Mouse (Mus musculus) T-helper 1 cell (primary cell): ENCODE measurements around the gene Pramel1.
"Not testable (repeated sequence)": the region's sequence is repeated elsewhere in the genome, so short reads cannot be mapped to it uniquely, and the experiment has no call there.

Experiments
- in situ Hi-C: fragments of 300-600 bp; cut with MboI, MseI; formaldehyde crosslinking; loops from one replicate; pipeline ENCODE4 v1.15.1; 2025; ENCODE audit warnings: high pct_unique_total_duplicates

Gene Pramel1

DNA sequence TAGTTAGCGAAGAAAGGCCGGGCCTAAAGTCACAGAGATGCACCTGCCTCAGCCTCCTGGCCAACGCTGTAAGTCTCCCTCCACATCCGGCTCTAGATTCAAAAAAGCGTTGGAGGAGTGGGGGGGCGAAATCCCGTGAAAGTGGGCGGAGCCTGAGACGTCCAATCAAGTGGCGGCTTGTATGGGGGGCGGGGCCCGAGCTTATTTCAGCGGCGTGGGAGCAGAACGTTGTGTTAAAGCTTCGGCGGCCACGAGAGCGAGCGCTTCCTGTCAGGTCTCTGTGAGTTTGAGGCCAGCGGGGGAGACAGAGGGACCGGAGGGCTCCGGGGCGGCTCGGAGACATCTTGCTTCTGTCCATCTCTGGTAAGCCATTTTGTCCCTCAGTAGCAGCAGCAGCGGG, at the start of gene Pramel1:
Gene Pramel1, plus strand, starts transcription at position 248 of the 400 bp plus-strand sequence.
- in situ Hi-C loops: no loop called here

DNA sequence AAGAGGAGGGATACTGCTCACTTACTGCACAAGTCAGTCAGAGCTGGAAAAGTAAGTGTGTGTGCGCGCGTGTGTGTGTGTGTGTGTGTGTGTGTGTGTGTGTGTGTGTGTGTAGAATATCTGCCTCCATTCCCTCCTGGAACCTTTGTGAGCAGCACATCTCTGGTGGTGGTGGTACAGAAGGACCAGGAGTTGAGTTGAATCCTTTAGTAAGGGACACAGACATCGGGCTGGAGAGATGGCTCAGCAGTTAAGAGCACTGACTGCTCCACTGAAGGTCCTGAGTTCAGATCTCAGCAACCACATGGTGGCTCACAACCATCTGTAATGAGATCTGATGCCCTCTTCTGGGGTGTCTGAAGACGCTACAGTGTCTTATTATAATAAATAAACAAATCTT, 48.7 kb upstream of the Pramel1 start:
- in situ Hi-C loops: not testable (repeated sequence)

GRCm38 (mm10) chr4:143348678-143349077, 45.5 kb upstream of the Pramel1 start:
- in situ Hi-C loops: no loop called here

DNA sequence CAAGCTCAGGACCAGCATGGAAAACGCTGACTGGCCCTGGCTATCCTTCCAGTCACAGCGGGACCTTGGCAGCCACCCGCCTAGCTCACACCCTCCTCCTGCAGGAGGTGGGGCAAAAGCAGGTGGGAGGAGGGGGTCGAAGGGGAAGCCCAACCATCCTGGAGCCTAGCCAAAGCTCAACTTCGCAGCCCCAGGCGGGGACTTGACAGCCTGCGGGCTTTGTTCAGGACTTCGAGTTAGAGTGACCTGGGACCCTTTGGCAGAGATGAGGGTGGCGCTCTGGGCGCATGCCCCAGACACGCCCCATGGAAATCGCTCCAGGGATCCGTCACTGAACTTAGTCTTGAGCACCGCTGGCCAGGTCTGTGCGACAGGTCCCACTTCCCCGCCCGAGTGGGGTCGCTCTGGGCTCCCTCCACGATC, 44.7 kb upstream of the Pramel1 start, which contains the start of gene Lrrc38:
Gene Lrrc38, plus strand, starts transcription at position 274 of the 423 bp plus-strand sequence.
- in situ Hi-C loops: no loop called here

DNA sequence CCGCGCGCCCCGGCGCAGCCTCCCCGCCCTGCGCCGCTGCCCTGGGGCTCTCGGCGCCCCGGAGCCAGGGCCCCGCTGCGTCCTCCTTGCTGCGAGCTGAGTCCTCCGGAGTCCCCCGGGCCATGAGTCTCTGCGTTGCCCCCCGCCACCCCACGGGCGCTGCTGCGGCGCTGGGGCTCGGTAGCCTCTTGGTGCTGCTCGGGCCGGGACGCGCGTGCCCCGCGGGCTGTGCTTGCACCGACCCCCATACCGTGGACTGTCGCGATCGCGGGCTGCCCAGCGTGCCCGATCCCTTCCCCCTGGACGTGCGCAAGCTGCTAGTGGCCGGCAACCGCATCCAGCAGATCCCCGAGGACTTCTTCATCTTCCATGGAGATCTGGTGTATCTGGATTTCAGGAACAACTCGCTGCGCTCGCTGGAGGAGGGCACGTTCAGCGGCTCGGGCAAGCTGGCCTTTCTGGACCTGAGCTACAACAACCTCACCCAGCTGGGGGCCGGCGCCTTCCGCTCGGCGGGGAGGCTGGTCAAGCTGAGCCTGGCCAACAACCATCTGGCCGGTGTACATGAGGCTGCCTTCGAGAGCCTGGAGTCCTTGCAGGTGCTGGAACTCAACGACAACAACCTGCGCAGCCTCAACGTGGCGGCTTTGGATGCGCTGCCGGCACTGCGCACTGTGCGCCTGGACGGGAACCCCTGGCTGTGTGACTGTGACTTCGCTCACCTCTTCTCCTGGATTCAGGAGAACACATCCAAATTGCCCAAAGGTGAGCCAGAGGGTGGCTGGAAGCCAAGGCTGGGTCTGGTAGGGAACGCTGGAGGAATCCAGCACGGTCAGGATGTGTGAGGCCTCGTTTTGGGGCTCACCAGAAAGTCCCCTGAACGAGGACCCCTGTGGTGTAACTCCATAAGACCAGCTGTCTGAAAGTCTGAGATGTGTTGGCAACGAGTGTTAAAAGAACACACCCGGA, 43.9 kb upstream of the Pramel1 start:
- in situ Hi-C loops: no loop called here

- in situ Hi-C loops: no loop called here
These were observed 41.9 kb upstream of the Pramel1 start for GRCm38 (mm10) chr4:143352301-143352700.

- in situ Hi-C loops: no loop called here
These were observed 32.7 kb upstream of the Pramel1 start for GRCm38 (mm10) chr4:143361520-143361919.

DNA sequence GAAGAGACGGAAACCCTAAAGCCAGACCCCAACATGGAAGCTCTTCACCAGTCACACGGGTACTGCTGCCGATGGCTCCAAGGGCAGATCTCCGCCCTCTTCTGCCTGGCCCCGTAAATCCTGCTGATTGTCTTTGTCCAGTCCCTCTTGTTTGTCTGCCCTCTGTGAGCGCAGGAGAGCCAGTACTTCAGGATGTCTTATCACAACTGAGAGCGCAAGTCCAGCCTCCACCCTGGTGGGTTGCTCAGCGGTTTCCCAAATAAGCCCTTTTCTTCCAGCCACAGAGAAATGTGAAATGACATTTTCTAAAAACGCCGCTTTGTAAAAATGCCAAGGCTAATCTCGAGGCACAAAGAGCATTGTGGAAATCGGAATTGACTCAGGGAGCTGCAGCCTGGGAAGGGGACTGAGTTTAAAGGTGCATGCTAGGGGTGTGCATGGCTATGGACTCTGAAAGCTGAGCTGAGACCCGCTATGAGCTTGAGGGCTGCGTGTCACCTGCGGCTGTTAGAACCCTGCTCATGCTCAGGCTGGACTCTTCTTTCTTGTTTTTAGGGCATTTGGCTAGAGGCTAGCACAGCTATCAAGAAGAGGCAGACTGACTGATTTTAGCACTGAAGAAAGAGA, 27.7 kb upstream of the Pramel1 start:
- in situ Hi-C loops: no loop called here

GRCm38 (mm10) chr4:143379480-143379879, 14.7 kb upstream of the Pramel1 start:
- in situ Hi-C loops: no loop called here

- in situ Hi-C loops: loop anchor here (5.0 kb wide), 1 partner anchor 58 kb away; no protein-coding TSS in a partner anchor
These were observed 14.1 kb upstream of the Pramel1 start for GRCm38 (mm10) chr4:143379931-143380715.

- in situ Hi-C loops: loop anchor here (5.0 kb wide), 1 partner anchor 58 kb away; no protein-coding TSS in a partner anchor
These were observed 13.6 kb upstream of the Pramel1 start for GRCm38 (mm10) chr4:143380716-143381004.

- in situ Hi-C loops: loop anchor here (5.0 kb wide), 1 partner anchor 60 kb away; no protein-coding TSS in a partner anchor
These were observed 12.1 kb upstream of the Pramel1 start for GRCm38 (mm10) chr4:143382163-143382562.

DNA sequence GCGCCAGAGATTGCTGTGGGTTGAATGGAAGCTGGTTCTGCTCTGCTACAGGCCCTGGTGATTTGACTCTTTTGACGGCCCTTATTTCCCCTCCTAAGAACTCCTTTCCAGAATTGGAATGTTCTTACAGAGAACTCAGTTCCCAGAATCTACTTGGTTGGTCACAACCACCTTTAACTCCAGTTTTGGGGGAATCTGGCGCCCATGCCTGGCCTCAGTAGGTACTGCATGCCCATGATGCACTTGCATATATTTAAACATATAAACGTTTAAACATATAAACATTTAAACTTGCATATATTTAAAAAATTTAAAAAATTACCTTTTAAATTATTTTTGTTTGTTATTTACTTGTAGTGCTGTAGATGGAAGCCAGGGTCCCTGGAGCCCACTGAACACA, 10.6 kb upstream of the Pramel1 start:
- in situ Hi-C loops: loop anchor here (5.0 kb wide), 1 partner anchor 61 kb away; no protein-coding TSS in a partner anchor

- in situ Hi-C loops: no loop called here
These were observed 5.1 kb upstream of the Pramel1 start for GRCm38 (mm10) chr4:143388955-143389702.

GRCm38 (mm10) chr4:143411566-143412218, 17.5 kb downstream of the Pramel1 start:
- in situ Hi-C loops: loop anchor here (25.0 kb wide), 1 partner anchor 1624 kb away; the partner anchor contains the start of genes Casp9 and Dnajc16

GRCm38 (mm10) chr4:143412219-143413092, 18.2 kb downstream of the Pramel1 start, which contains the start of gene Pramef8:
Pramef8 (plus strand) TSS chr4:143412426.
- in situ Hi-C loops: loop anchor here (25.0 kb wide), 1 partner anchor 1625 kb away; the partner anchor contains the start of genes Casp9 and Dnajc16

GRCm38 (mm10) chr4:143413621-143414020, 19.4 kb downstream of the Pramel1 start:
- in situ Hi-C loops: loop anchor here (25.0 kb wide), 1 partner anchor 1626 kb away; the partner anchor contains the start of genes Casp9 and Dnajc16

DNA sequence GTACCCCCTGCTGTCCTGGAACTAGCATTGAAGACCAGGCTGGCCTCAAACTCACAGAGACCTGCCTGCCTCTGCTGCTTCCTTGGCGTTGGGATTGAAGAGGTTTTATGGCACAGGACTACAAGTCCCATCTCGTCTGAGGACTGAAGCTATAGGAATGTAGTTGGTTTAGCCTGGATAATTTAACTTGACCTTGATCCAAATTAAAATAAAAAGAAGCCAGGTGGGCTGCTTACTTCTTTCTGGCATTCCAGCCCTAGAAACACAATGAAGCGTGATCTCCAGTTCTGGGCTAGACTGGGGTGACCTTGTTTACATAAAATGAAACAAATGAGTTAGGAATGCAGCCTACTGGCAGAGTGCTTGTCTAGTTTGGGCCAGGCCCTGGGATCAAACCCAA, 19.9 kb downstream of the Pramel1 start:
- in situ Hi-C loops: loop anchor here (25.0 kb wide), 1 partner anchor 1627 kb away; the partner anchor contains the start of genes Casp9 and Dnajc16

- in situ Hi-C loops: not testable (repeated sequence)
These were observed 32.5 kb downstream of the Pramel1 start for GRCm38 (mm10) chr4:143426770-143427169.
